18 mouse cellular contexts compared by ENCODE assay signal in the genomic region with DNA sequence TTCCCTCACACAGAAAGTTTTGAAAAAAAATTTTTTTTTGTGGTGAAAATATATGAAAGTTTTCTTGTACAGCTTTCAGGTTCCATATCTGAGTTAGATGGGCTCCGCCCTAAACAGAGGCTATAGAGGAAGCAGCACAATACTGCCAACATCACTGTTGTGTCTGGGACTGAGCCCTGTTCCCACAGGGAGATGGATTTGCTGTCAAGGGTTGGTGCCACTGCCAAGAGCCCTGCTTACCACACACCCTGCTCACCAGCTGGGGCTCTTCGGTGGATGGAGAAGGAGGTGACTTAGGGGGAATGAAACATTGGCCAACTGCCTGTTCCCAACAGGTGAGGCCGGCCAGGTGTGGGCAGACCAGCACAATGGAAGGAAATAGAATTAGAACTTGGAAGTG. TPM values are rescaled to one million over a fixed set of nuclear protein-coding genes. Genes with fewer than 3 reads are reported as not detected.
DNase-seq lines count a peak whose midpoint lies in the region; ATAC-seq lines count a peak whose summit lies in the region.
"Had no signal": no experiment of that assay in that cellular context is flagged by ENCODE, and none has a peak within 500 bp of the region (broad histone marks: within the 10 kb centered on the region; RNA-seq: fewer than 3 reads in every experiment).

No protein-coding gene starts in this region.

- intact Hi-C loops in heart, postnatal 36 days (cut with DNase I): no loop called here

- DNase-seq in heart, adult 11 months: peak; percentile 76
- DNase-seq in heart, postnatal 36 days: no peak
- DNase-seq in lung, postnatal 10 days: peak; percentile 29
- no peak for DNase-seq in lung, adult 18-20 months
- no peak for DNase-seq in spleen, adult 18-20 months
- no peak for DNase-seq in urinary bladder, postnatal 10 days (ENCODE audit: low spot score)
- DNase-seq: adrenal gland, postnatal 14 days; cerebellum, adult 9-11 months; gastrocnemius, postnatal 25 days; kidney, adult 2 months; liver; right cerebral cortex, adult 18-20 months; thymus, adult 2 months; thymus, postnatal 4 days had no signal

- ATAC-seq in common myeloid progenitor, adult 5-6 weeks (replicated peaks; ENCODE audit: low read depth, poor library complexity, severe bottlenecking): peak; percentile 50; the same call in 1 of the 2 replicates
- ATAC-seq: activated CD4-positive, CD25-positive, alpha-beta regulatory T cell, adult 4 months had no signal

RNA-seq across cellular contexts. Expression of a gene that starts 35.3 kb away (rescaled TPM):
- under 1 TPM in 1 of 2 experiments, not detected in 1; 0.08 TPM for total RNA-seq in heart, postnatal 36 days (2021)
- total RNA-seq in common myeloid progenitor, adult 5-6 weeks (2017): not detected in 2 replicates
- total RNA-seq: gastrocnemius, postnatal 25 days; hematopoietic stem cell, adult 5-6 weeks; megakaryocyte progenitor cell, adult 5-6 weeks had no signal

Comparison
In these comparisons a context has a peak if more than half of its experiments do, and no peak if none do; other contexts are left out.
1. DNase-seq: peak in heart, adult 11 months (single experiment) and lung, postnatal 10 days (single experiment); none in heart, postnatal 36 days (0 of 2), lung, adult 18-20 months (0 of 2), spleen, adult 18-20 months (0 of 2) and urinary bladder, postnatal 10 days (single experiment).